Mouse (Mus musculus) spleen, adult 2 months (tissue): ENCODE measurements at regions not wholly inside any gene's neighbourhood (a gene's known extent, or its start where the extent isn't known, plus 50 kb on each side); places are given as distances from the start of the nearest gene placed in this dataset.

Experiments
- CTCF ChIP-seq: fragments of 200-500 bp; IDR thresholded peaks from 2 replicates; pipeline ENCODE4 v1.5.1; 2011; ENCODE audit warnings: mild to moderate bottlenecking, inconsistent platforms; ENCODE audit not compliant: insufficient read depth, insufficient read length, insufficient replicate concordance; ENCODE audit errors: extremely low read depth
- POLR2A ChIP-seq: fragments of 200-500 bp; IDR thresholded peaks from 2 replicates; pipeline ENCODE4 v1.6.1; 2011; ENCODE audit warnings: low read depth, low read length, inconsistent platforms

DNA sequence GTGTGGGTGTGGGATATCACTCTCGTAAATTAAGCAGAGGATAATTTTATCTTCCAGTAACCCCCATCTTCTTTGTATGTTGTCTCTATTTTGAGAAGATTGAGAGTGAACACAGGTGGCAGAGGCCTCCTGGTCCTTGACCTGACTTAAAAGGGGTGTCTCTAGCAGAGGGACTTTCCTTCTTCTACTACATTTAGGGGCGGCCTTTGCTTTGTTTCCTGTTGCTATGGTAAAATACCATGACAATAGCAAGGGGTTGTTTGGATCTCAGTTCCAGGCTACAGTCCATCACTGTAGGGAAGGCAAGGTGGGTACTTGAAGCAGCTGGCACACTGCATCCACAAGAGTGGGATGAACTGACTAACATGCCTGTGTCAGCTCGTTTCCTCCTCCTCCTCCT is 189.3 kb upstream of the Stt3b start:
- TF ChIP-seq CTCF (no peak), POLR2A (no peak)
